Mouse (Mus musculus) right cerebral cortex, postnatal 36 days (tissue): ENCODE data around the gene Tollip.
"Not testable (repeated sequence)": the region's sequence is repeated elsewhere in the genome, so short reads cannot be mapped to it uniquely, and the experiment has no call there.

ENCODE experiments used
- DNase-seq, 2 experiments: peaks; one replicate each; pipeline ENCODE4 v3.0.0; 2022; ENCODE audit warnings: low spot score in 2 of 2, mixed read lengths in 1 of 2

The Tollip gene

DNA sequence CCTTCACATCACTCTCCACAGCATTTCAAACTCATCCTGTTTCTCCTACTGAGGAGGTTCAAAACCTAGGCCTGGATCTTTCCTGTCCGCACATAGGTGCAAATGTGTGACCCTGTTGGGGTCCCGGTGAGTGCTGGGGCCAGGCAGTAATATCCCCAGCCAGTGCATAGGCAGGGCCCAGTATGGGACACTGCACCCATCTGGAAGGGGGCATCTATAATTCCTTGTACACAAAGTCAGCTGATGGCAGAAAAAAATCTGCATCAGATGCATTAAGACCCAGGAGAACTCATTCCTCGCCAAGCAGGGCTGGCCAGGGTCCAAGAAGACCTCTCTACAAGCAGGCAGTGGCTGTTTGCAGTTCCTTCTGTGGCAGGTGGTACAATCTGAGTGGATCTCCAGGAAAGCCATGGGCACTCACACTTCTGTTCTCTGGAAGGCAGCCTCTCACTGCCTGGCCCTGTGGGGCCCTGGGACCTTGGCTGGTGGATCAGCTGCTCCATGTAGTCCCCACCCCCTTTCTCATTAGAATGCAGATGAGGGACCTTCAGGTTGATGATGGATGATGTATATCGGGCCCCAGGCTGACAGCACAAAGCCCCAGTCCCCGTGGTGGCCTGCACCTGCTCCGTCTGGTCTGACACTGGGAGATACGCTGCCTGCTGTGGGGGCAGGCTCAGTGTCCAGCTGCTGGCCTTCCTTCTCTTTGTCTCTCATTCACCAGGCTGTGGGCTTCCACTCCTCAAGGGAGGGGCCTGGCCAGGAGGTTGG lies 16.0 kb upstream of the Tollip start:
- DNase-seq: no peak

- peak; percentile 73 to 89 for DNase-seq
These were observed 10.3 kb upstream of the Tollip start for GRCm38 (mm10) chr7:141928642-141929041.

- DNase-seq: peak in 1 of 2 experiments; percentile 43
These were observed 6.6 kb upstream of the Tollip start for GRCm38 (mm10) chr7:141924917-141925316.

DNA sequence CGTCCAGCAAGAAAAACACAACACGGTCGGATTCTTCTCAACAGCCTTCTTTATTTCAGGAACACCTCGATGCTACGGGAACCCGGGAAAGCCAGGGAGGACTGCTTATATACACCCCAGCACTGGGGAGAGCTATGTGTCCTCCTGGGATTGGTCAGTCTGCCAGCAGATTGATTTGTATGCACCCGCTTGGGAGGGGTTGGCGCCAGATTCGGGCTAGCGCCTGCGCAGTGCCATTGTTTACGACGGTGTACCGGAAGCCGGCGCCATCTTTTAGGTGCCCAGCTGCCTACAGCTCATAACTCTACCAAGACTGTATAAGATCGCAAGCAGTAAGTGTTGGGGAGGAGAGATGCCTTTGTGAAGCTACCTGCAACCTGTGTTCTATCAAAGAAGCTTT lies 5.8 kb upstream of the Tollip start:
- not testable (repeated sequence) for DNase-seq

- DNase-seq: no peak
These were observed 7.0 kb downstream of the Tollip start for GRCm38 (mm10) chr7:141911305-141911704.

DNA sequence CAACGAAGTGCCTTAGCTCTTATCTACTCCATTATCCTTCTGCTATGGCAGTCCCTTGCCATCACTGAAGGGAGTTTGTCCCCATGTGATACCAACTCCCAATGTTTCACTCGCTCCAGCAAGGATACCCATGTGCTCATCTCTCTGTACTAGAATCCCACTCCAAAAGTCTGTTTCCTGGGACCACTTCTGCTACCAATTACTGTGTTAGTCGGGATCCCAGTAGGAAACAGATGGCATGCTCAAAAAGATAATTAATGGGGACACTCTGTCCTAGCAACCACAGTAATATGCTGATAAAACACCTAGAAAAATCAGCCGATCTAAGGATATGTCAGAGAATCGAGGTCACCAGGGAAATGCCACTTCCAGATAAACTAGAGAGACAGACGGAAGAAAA lies 9.7 kb downstream of the Tollip start:
- DNase-seq: no peak

- peak; percentile 44 to 72 for DNase-seq
These were observed 15.5 kb downstream of the Tollip start for GRCm38 (mm10) chr7:141902791-141903190.

DNA sequence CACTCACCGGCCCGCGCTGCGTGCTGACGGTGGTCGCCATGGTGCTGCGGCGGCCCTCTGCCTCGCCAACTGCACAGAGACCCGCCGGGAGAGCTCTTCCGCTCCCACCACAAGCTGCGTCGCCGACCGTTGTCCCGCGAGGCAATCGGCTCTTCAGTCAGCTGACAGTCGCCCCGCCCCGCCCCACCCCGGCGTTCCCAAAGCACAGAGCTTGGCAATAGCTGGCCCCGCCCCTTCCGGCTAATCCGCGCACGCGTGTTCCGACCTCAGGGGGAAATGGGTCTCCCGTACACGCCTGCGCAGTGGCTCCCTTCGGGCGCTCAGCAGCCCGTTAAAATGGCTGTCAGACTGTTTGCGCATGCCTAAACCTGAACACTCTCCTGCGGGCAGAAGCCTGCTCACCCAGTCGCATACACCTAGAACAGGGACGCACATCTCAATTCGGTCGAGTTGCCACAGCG lies 16.0 kb downstream of the Tollip start:
- DNase-seq: peak; percentile 97 to 98

GRCm38 (mm10) chr7:141901825-141902224 lies 16.5 kb downstream of the Tollip start:
- DNase-seq: peak in 1 of 2 experiments; percentile 9

DNA sequence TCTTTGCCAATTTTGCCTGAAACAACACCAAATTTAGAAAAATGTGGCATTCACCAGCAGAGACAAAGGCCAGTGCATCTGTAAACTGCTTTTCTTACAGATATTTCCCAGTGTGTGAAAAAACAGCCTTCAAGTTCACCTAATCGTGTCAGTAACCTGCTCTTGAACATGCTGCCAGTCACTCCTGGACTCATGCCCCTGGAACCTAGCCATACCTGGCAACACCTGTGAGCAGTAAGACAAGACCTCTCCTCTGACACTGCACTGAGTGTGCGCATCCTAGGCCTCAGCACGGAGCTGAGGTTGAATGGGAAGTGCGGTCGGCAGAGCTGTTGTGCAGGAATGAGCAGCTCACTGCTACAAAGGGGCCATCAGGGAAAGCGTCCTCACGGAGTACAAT lies 26.2 kb downstream of the Tollip start:
- no peak for DNase-seq

GRCm38 (mm10) chr7:141878813-141879212 lies 39.5 kb downstream of the Tollip start:
- no peak for DNase-seq

DNA sequence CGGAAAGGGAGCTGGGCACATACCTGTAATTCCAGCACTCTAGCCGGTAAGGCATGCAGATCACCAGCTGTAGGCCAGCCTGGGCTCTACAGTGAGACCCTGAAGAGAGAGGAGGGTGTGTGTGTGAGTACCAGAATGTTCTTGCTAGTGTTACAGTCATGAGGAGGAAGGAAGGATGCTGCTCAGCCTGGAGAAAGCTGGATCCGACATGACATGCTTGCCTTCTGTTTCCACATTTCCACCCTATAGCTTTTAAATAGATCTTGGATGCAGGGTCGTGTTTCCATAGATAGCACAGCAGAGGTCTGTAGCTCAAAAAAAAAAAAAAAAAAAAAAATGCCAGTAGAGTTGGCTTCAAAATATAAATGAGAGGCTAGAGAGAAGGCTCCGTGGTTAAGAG lies 43.4 kb downstream of the Tollip start:
- no peak for DNase-seq

- DNase-seq: no peak
These were observed 47.8 kb downstream of the Tollip start for GRCm38 (mm10) chr7:141870553-141870952.

DNA sequence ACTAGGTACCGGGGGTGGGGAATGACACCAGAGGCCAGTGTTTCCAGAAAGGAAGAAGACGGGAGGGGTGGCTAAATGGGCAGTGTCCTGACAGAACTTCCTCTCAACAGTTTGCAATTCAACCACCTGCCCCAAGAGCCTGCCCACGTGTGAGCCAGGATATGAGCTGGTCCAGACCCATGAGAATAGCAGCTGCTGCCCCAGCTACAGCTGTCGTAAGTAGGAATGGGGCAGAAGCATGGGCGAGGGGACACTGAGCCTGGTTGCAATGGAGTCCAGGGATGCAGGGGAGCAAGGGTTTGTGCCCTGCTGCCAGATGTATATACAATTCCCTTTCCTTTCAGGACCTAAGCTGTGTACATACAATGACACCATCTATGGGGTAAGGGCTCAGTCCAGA lies 48.7 kb downstream of the Tollip start:
- no peak for DNase-seq

DNA sequence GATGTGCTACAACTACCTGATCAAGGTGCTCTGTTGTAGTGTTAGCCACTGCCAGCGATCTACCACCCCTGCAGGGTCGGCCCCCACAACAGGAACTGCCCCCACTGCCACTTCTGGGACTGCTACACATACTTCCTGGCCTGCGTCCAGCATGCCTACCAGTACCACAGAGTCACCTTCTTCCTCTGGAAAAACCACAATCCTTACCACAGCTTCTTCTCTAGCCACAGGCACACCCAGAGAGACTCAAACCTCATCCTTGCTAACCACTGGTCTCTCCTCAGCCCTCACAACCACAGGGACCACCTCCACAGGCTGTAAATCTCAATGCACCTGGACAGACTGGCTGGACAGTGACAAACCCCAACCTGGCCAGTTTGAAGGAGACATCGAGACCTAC lies 57.3 kb downstream of the Tollip start:
- no peak for DNase-seq

- DNase-seq: no peak
These were observed 78.0 kb downstream of the Tollip start for GRCm38 (mm10) chr7:141840354-141840753.

- DNase-seq: no peak
These were observed 79.5 kb downstream of the Tollip start, which contains the start of gene Muc5b for GRCm38 (mm10) chr7:141838779-141839178. Gene Muc5b (plus strand): TSS chr7:141839070.

DNA sequence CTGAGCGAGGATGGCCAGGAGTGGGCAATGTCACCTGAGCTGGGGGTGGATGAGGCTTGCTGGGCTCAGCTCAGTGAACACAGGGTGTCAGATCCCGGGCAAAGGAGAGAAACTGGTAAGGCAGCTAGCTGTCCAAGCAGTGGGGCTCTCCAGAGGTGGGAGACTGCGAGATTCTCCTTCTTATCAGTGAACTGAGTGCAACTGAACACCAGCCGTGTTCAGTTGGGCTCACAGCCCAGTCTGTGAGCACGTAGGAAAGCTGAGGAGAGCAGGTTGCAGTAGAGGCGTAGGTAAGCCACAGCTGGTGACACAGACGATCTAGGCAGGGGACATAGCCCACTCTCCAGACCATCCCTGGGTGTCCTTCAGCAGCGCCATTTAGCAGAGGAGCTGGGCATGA lies 81.9 kb downstream of the Tollip start:
- no peak for DNase-seq

DNA sequence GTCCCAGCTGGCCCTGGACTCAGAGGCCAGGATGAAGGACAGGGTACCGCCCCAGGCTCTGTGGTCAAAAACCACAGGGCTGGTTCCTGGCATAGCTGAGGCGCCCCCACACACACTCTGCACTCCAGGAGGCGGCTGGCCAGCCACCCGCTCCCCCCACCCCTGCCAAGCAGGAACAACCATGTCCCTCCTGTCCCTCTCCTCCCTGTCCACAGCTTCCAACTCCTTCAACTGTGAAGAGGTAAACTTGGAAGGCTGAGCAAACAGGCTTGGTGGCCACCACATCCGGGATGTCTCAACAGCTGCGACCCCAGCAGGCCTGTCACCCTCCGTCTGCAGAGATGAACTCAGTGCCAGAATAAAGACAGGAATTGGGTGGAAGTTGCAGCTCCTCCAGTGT lies 82.4 kb downstream of the Tollip start:
- no peak for DNase-seq
